Mouse (Mus musculus): Measurements from ENCODE around the gene Lin37. TPM values are rescaled to one million over a fixed set of nuclear protein-coding genes. Genes with fewer than 3 reads are reported as not detected.

Gene Lin37
- polyA plus RNA-seq, 3 experiments from 2014 or later, result 94.5 to 112 (median 109) TPM

Other genes starting within 250 kb of the Lin37 start
- 10 to 100 TPM in 1 of 3 experiments, 1 to 10 TPM in 2; 4.3 to 14.7 (median 6.4) TPM for gene Syne4, start 245.0 kb downstream of the Lin37 start, polyA plus RNA-seq (2017; shearing (Covaris generic))
- gene E130208F15Rik, start 238.1 kb downstream of the Lin37 start, polyA plus RNA-seq (2017; shearing (Covaris generic)), result not detected
- gene Sdhaf1, start 235.9 kb downstream of the Lin37 start, polyA plus RNA-seq (2017; shearing (Covaris generic)), result 1 to 10 TPM; 2.0 to 6.1 (median 3.9) TPM
- gene Lrfn3, start 197.1 kb downstream of the Lin37 start, polyA plus RNA-seq (2017; shearing (Covaris generic)), result not detected
- 10 to 100 TPM in 1 of 3 experiments, 1 to 10 TPM in 1, under 1 TPM in 1; 0.79 to 15.0 (median 2.2) TPM for gene Tyrobp, start 146.1 kb downstream of the Lin37 start, polyA plus RNA-seq (2017; shearing (Covaris generic))
- 100 to 1,000 TPM; 484 to 574 (median 552) TPM for gene Hcst, start 140.0 kb downstream of the Lin37 start, polyA plus RNA-seq (2017; shearing (Covaris generic))
- 10 to 100 TPM; 37.3 to 50.8 (median 41.1) TPM for gene Nfkbid, start 138.1 kb downstream of the Lin37 start, polyA plus RNA-seq (2017; shearing (Covaris generic))
- gene Aplp1, start 114.3 kb downstream of the Lin37 start, polyA plus RNA-seq (2017; shearing (Covaris generic)), result 1 to 10 TPM; 6.0 to 7.4 (median 6.0) TPM
- not detected for gene Kirrel2, start 102.1 kb downstream of the Lin37 start, polyA plus RNA-seq (2017; shearing (Covaris generic))
- gene Nphs1, start 101.5 kb downstream of the Lin37 start, polyA plus RNA-seq (2017; shearing (Covaris generic)), result under 1 TPM in 1 of 3 experiments, not detected in 2; 0.11 TPM
- not detected for gene Prodh2, start 66.2 kb downstream of the Lin37 start, polyA plus RNA-seq (2017; shearing (Covaris generic))
- gene Arhgap33, start 24.8 kb downstream of the Lin37 start, polyA plus RNA-seq (2017; shearing (Covaris generic)), result 1 to 10 TPM in 1 of 3 experiments, under 1 TPM in 2; 0.28 to 1.1 (median 0.91) TPM
- gene Hspb6, start 7.7 kb downstream of the Lin37 start, polyA plus RNA-seq (2017; shearing (Covaris generic)), result 1 to 10 TPM; 2.7 to 3.6 (median 2.8) TPM
- gene Proser3, start 7.5 kb downstream of the Lin37 start, polyA plus RNA-seq (2017; shearing (Covaris generic)), result 1 to 10 TPM; 2.8 to 4.5 (median 4.0) TPM
- gene U2af1l4, start 3.5 kb upstream of the Lin37 start, polyA plus RNA-seq (2017; shearing (Covaris generic)), result 10 to 100 TPM; 56.1 to 60.5 (median 60.0) TPM
- 10 to 100 TPM; 45.7 to 85.3 (median 82.8) TPM for gene Gm49396, start 3.5 kb upstream of the Lin37 start, polyA plus RNA-seq (2017; shearing (Covaris generic))
- 100 to 1,000 TPM; 271 to 363 (median 299) TPM for gene Psenen, start 3.8 kb upstream of the Lin37 start, polyA plus RNA-seq (2017; shearing (Covaris generic))
- gene Igflr1, start 5.6 kb upstream of the Lin37 start, polyA plus RNA-seq (2017; shearing (Covaris generic)), result 100 to 1,000 TPM; 118 to 196 (median 157) TPM
- 10 to 100 TPM; 15.7 to 23.0 (median 22.6) TPM for gene Kmt2b, start 28.9 kb upstream of the Lin37 start, polyA plus RNA-seq (2017; shearing (Covaris generic))
- 10 to 100 TPM; 11.7 to 28.7 (median 11.9) TPM for gene Zbtb32, start 39.1 kb upstream of the Lin37 start, polyA plus RNA-seq (2017; shearing (Covaris generic))
- gene Upk1a, start 53.0 kb upstream of the Lin37 start, polyA plus RNA-seq (2017; shearing (Covaris generic)), result 1 to 10 TPM in 2 of 3 experiments, under 1 TPM in 1; 0.47 to 3.1 (median 1.5) TPM
- gene Cox6b1, start 66.3 kb upstream of the Lin37 start, polyA plus RNA-seq (2017; shearing (Covaris generic)), result 100 to 1,000 TPM; 376 to 780 (median 668) TPM
- gene Etv2, start 76.0 kb upstream of the Lin37 start, polyA plus RNA-seq (2017; shearing (Covaris generic)), result not detected
- gene Rbm42, start 90.5 kb upstream of the Lin37 start, polyA plus RNA-seq (2017; shearing (Covaris generic)), result 10 to 100 TPM; 21.7 to 30.7 (median 28.0) TPM
- 10 to 100 TPM; 23.9 to 33.9 (median 26.4) TPM for gene Haus5, start 105.2 kb upstream of the Lin37 start, polyA plus RNA-seq (2017; shearing (Covaris generic))
- gene Pmis2, start 111.8 kb upstream of the Lin37 start, polyA plus RNA-seq (2017; shearing (Covaris generic)), result not detected
- not detected for gene 2200002J24Rik, start 139.1 kb upstream of the Lin37 start, polyA plus RNA-seq (2017; shearing (Covaris generic))
- not detected for gene Atp4a, start 152.4 kb upstream of the Lin37 start, polyA plus RNA-seq (2017; shearing (Covaris generic))
- 10 to 100 TPM; 43.1 to 55.2 (median 48.6) TPM for gene Tmem147, start 169.7 kb upstream of the Lin37 start, polyA plus RNA-seq (2017; shearing (Covaris generic))
- gene Gapdhs, start 183.8 kb upstream of the Lin37 start, polyA plus RNA-seq (2017; shearing (Covaris generic)), result under 1 TPM in 2 of 3 experiments, not detected in 1; 0.39 to 0.46 TPM
- gene Sbsn, start 191.6 kb upstream of the Lin37 start, polyA plus RNA-seq (2017; shearing (Covaris generic)), result 1 to 10 TPM in 2 of 3 experiments, not detected in 1; 1.5 to 1.6 TPM
- not detected for gene Dmkn, start 203.9 kb upstream of the Lin37 start, polyA plus RNA-seq (2017; shearing (Covaris generic))
- not detected for gene Krtdap, start 228.1 kb upstream of the Lin37 start, polyA plus RNA-seq (2017; shearing (Covaris generic))

Data from inflammation-experienced regulatory T-cells, adult 6 months (primary cell).